Mouse (Mus musculus): ENCODE results near the gene Chst1.

- TF ChIP-seq CTCF (conservative IDR thresholded peaks at IDR 0.05; ENCODE audit: insufficient read depth, insufficient read length, low read depth, low read length) (no peak), POLR2A (IDR thresholded peaks at IDR 0.05; ENCODE audit: low read depth, low read length) (no peak)
These were observed 59.0 kb downstream of the Chst1 start for GRCm38 (mm10) chr2:92658293-92659150.

All from kidney, adult 2 months (tissue).